Comparison of ENCODE assay signal across 8 mouse cellular contexts in genomic region chr7:16738073-16738696, GRCm38 (mm10). TPM values are rescaled to one million over a fixed set of nuclear protein-coding genes. Genes with fewer than 3 reads are reported as not detected.
DNase-seq lines count a peak whose midpoint lies in the region; ATAC-seq and TF ChIP-seq lines count a peak whose summit lies in the region.

Gene Ap2s1, plus strand, starts transcription at chr7:16738410.

- peak within 1 kb of the TSS; percentile 84 for H3K9ac ChIP-seq in lung, postnatal 0 days (replicated peaks; ENCODE audit: low read depth)

- under 1% methylated on average over 34 of the region's 34 CpGs for whole genome bisulfite sequencing in hindbrain, embryonic 10.5 days
- under 1% methylated on average over 33 of the region's 34 CpGs for WGBS in lung, postnatal 0 days

- H3K27me3 ChIP-seq in hindbrain, embryonic 10.5 days (ENCODE audit: insufficient read depth, poor library complexity, severe bottlenecking), result no peaks in the 10 kb centered on the region
- no peaks in the 10 kb centered on the region for H3K27me3 ChIP-seq in lung, postnatal 0 days (replicated peaks; ENCODE audit: insufficient read depth, low read length)

- H3K4me1 ChIP-seq in hindbrain, embryonic 10.5 days (replicated peaks), result peaks cover 19% of the 10 kb centered on the region
- peaks cover 12% of the 10 kb centered on the region; the same call in 1 of the 2 replicates for H3K4me1 ChIP-seq in lung, postnatal 0 days (ENCODE audit: insufficient read depth, low read depth, low read length)

- no peak for TF ChIP-seq EP300 in lung, postnatal 0 days (IDR thresholded peaks at IDR 0.05)

- peak within 1 kb of the TSS; percentile 85 for H3K4me3 ChIP-seq in hindbrain, embryonic 10.5 days
- H3K4me3 ChIP-seq in lung, postnatal 0 days (ENCODE audit: low read depth, low read length), result peak within 1 kb of the TSS; percentile 72

- peak within 1 kb of the TSS; percentile 86 for H3K27ac ChIP-seq in hindbrain, embryonic 10.5 days
- H3K27ac ChIP-seq in lung, postnatal 0 days (ENCODE audit: low read length), result peak within 1 kb of the TSS; percentile 51; the same call in 1 of the 2 replicates

- peaks cover 7% of the 10 kb centered on the region for H3K36me3 ChIP-seq in hindbrain, embryonic 10.5 days
- H3K36me3 ChIP-seq in lung, postnatal 0 days (ENCODE audit: insufficient read depth, low read length), result no peaks in the 10 kb centered on the region

- H3K4me2 ChIP-seq in lung, postnatal 0 days (replicated peaks; ENCODE audit: low read depth, low read length), result peak within 1 kb of the TSS; percentile 62

- ATAC-seq in frontal cortex, adult (ENCODE audit: low TSS enrichment), result peak; percentile 98
- ATAC-seq in lung, postnatal 0 days, result peak; percentile 98

- TF ChIP-seq CTCF in lung, postnatal 0 days (IDR thresholded peaks at IDR 0.05), result no peak

- DNase-seq in MN1 (ENCODE audit: low spot score), result peak; percentile 97
- DNase-seq in cerebellum, adult 9-10 months, result peak; percentile 100
- peak; percentile 97 for DNase-seq in hindbrain, embryonic 10.5 days (ENCODE audit: low spot score)
- peak; percentile 99 for DNase-seq in layer of hippocampus, adult 9-11 months
- peak; percentile 99 for DNase-seq in lung, postnatal 0 days (ENCODE audit: low spot score)
- DNase-seq in ovary, postnatal 14 days (ENCODE audit: low spot score), result peak; percentile 86
- DNase-seq in thymus, postnatal 14 days, result peak; percentile 97

- no peaks in the 10 kb centered on the region for H3K9me3 ChIP-seq in hindbrain, embryonic 10.5 days
- H3K9me3 ChIP-seq in lung, postnatal 0 days (ENCODE audit: low read length), result no peaks in the 10 kb centered on the region

RNA-seq across cellular contexts. Expression of gene Ap2s1, which starts in this region (rescaled TPM):
- polyA plus RNA-seq in hindbrain, embryonic 10.5 days (2016; fragmentation: Nextera tagmentation; extraction: Ambion mirVana), result 277 and 316 TPM in 2 replicates
- 240 and 261 TPM in 2 replicates for polyA plus RNA-seq in lung, postnatal 0 days (2015; fragmentation: Nextera tagmentation; extraction: Ambion mirVana)

Comparison
In these comparisons a context has a peak if more than half of its experiments do, and no peak if none do; other contexts are left out.
1. Peak in every context shown above with its lines: DNase-seq, ATAC-seq, H3K4me3 ChIP-seq and H3K27ac ChIP-seq.